Mouse (Mus musculus) colon, adult 2 months (tissue): Measurements from ENCODE around the gene Lyst. TPM values are rescaled to one million over a fixed set of nuclear protein-coding genes. Genes with fewer than 3 reads are reported as not detected.

Experiments used
- polyA plus RNA-seq: library from polyadenylated mRNA; depleted of rRNA; stranded (reverse); fragments of >200 nt; gene quantifications from 2 replicates; pipeline ENCODE4 v1.2.3, GENCODE M21; 2012; rRNA removed

Gene Lyst
- 1.7 and 2.1 TPM in 2 replicates for polyA plus RNA-seq

GRCm38 (mm10) chr13:13590048-13591011, at the start of gene Lyst:
TSS of gene Lyst (plus strand) at chr13:13590397.

GRCm38 (mm10) chr13:13783894-13784419, 193.8 kb downstream of the Lyst start, which contains the start of gene Gng4:
TSS of gene Gng4 (plus strand) at chr13:13784059.

Other genes starting within 250 kb of the Lyst start
- 57.7 and 58.1 TPM in 2 replicates for gene Gpr137b, start 196.4 kb upstream of the Lyst start, polyA plus RNA-seq
- gene Nid1, start 152.8 kb upstream of the Lyst start, polyA plus RNA-seq: 56.8 and 58.2 TPM in 2 replicates
- 2.0 and 2.6 TPM in 2 replicates for gene Gng4, start 193.7 kb downstream of the Lyst start, polyA plus RNA-seq